Mouse (Mus musculus) stomach, postnatal 0 days (tissue): Measurements from ENCODE around the gene Selenof.

Source experiments
- CTCF ChIP-seq: IDR thresholded peaks from 2 replicates; pipeline ENCODE4 v1.5.1; 2016; ENCODE audit warnings: antibody characterized with exemption, low read depth, mild to moderate bottlenecking, moderate library complexity
- EP300 ChIP-seq: optimal IDR thresholded peaks from 2 replicates; pipeline ENCODE3; 2016; ENCODE audit warnings: antibody characterized with exemption

DNA sequence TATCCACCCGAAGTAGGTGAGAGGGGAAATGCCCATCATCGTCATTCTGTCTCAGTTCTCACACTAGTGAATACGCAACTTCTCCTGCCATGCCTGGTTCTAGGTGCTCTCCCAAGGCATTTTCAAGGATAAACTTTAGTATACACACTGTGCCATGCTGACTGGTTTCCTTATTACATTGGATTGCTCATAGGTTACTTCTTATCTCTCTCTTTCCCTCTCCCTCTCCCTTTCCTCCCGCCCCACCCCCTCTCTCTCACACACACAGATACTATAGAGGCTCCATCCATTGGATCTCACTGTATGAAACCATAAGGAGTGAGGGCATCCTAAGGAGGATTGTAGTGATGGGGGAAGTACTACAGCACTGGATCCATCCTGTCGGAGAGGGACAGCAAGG is 38.0 kb downstream of the Selenof start:
- TF ChIP-seq EP300, result no peak
- no peak for TF ChIP-seq CTCF
